Mouse (Mus musculus): ENCODE results near the gene Wars.

The Wars gene

GRCm38 (mm10) chr12:108909846-108910433 is 16.0 kb upstream of the Wars start:
- in situ Hi-C loops (cut with MboI, MseI) = loop anchor here (5.0 kb wide), 2 partner anchors 392 to 482 kb away; no protein-coding TSS in a partner anchor

- in situ Hi-C loops (cut with MboI, MseI) = loop anchor here (5.0 kb wide), 2 partner anchors 396 to 486 kb away; no protein-coding TSS in a partner anchor
Measured at GRCm38 (mm10) chr12:108906398-108906797, 12.4 kb upstream of the Wars start.

GRCm38 (mm10) chr12:108905620-108906302 is 11.8 kb upstream of the Wars start:
- in situ Hi-C loops (cut with MboI, MseI) = loop anchor here (5.0 kb wide), 2 partner anchors 397 to 487 kb away; no protein-coding TSS in a partner anchor

- in situ Hi-C loops (cut with MboI, MseI) = no loop called here
Measured at GRCm38 (mm10) chr12:108904276-108904653, 10.3 kb upstream of the Wars start.

- in situ Hi-C loops (cut with MboI, MseI) = no loop called here
Measured at GRCm38 (mm10) chr12:108903600-108904275, 9.8 kb upstream of the Wars start.

GRCm38 (mm10) chr12:108902940-108903339 is 9.0 kb upstream of the Wars start:
- in situ Hi-C loops (cut with MboI, MseI) = no loop called here

GRCm38 (mm10) chr12:108901346-108901745 is 7.4 kb upstream of the Wars start:
- in situ Hi-C loops (cut with MboI, MseI) = no loop called here

- in situ Hi-C loops (cut with MboI, MseI) = loop anchor here (10.0 kb wide), 2 partner anchors 101 to 131 kb away; partner anchors contain the start of gene Yy1
Measured at GRCm38 (mm10) chr12:108896006-108896405, 2.0 kb upstream of the Wars start.

- in situ Hi-C loops (cut with MboI, MseI) = loop anchor here (10.0 kb wide), 2 partner anchors 100 to 130 kb away; partner anchors contain the start of gene Yy1
Measured at GRCm38 (mm10) chr12:108894432-108894816, 450 bp upstream of the Wars start.

GRCm38 (mm10) chr12:108892989-108893714 is 822 bp downstream of the Wars start, which contains the start of gene Wdr25:
Gene Wdr25 (plus strand): TSS chr12:108893631.
- in situ Hi-C loops (cut with MboI, MseI) = loop anchor here (10.0 kb wide), 2 partner anchors 98 to 128 kb away; partner anchors contain the start of gene Yy1

- in situ Hi-C loops (cut with MboI, MseI) = loop anchor here (10.0 kb wide), 1 partner anchor 64 kb away; no protein-coding TSS in a partner anchor
Measured at GRCm38 (mm10) chr12:108888632-108889031, 5.3 kb downstream of the Wars start.

- in situ Hi-C loops (cut with MboI, MseI) = loop anchor here (10.0 kb wide), 1 partner anchor 62 kb away; no protein-coding TSS in a partner anchor
Measured at GRCm38 (mm10) chr12:108887077-108887476, 6.9 kb downstream of the Wars start.

GRCm38 (mm10) chr12:108885906-108886305 is 8.1 kb downstream of the Wars start:
- in situ Hi-C loops (cut with MboI, MseI) = loop anchor here (10.0 kb wide), 1 partner anchor 61 kb away; no protein-coding TSS in a partner anchor

- in situ Hi-C loops (cut with MboI, MseI) = loop anchor here (10.0 kb wide), 1 partner anchor 58 kb away; no protein-coding TSS in a partner anchor
Measured at GRCm38 (mm10) chr12:108882776-108883175, 11.2 kb downstream of the Wars start.

- in situ Hi-C loops (cut with MboI, MseI) = loop anchor here (10.0 kb wide), 1 partner anchor 56 kb away; no protein-coding TSS in a partner anchor
Measured at GRCm38 (mm10) chr12:108881192-108881591, 12.8 kb downstream of the Wars start.

GRCm38 (mm10) chr12:108880606-108881005 is 13.4 kb downstream of the Wars start:
- in situ Hi-C loops (cut with MboI, MseI) = loop anchor here (10.0 kb wide), 1 partner anchor 56 kb away; no protein-coding TSS in a partner anchor

GRCm38 (mm10) chr12:108879138-108879537 is 14.8 kb downstream of the Wars start:
- in situ Hi-C loops (cut with MboI, MseI) = no loop called here

GRCm38 (mm10) chr12:108873122-108873521 is 20.9 kb downstream of the Wars start:
- in situ Hi-C loops (cut with MboI, MseI) = no loop called here

GRCm38 (mm10) chr12:108869575-108869974 is 24.4 kb downstream of the Wars start:
- in situ Hi-C loops (cut with MboI, MseI) = no loop called here

- in situ Hi-C loops (cut with MboI, MseI) = no loop called here
Measured at GRCm38 (mm10) chr12:108865007-108865494, 28.9 kb downstream of the Wars start.

- in situ Hi-C loops (cut with MboI, MseI) = no loop called here
Measured at GRCm38 (mm10) chr12:108858486-108858885, 35.5 kb downstream of the Wars start.
